Mouse (Mus musculus) hindbrain, embryonic 16.5 days (tissue): ENCODE results near the gene Pheta1. TPM values are rescaled to one million over a fixed set of nuclear protein-coding genes. Genes with fewer than 3 reads are reported as not detected.

Source experiments
- ATAC-seq: fragments of 200-750 bp; cut with Nextera tagmentation; 2 replicates; pipeline ENCODE4 v1.8.0; 2017; ENCODE audit warnings: moderate TSS enrichment, moderate library complexity
- H3K27ac ChIP-seq: fragments of 300-500 bp; sonication (generic); 2 replicates; pipeline ENCODE4 v1.5.1; 2014; ENCODE audit warnings: low read depth, mild to moderate bottlenecking, control low read depth, low read length, moderate library complexity
- H3K27me3 ChIP-seq: fragments of 300-500 bp; sonication (generic); replicated peaks from 2 replicates; pipeline ENCODE4 v1.6.1; 2014; ENCODE audit warnings: low read length; ENCODE audit not compliant: control insufficient read depth, insufficient read depth
- H3K36me3 ChIP-seq: fragments of 300-500 bp; sonication (generic); 2 replicates; pipeline ENCODE4 v1.6.1; 2014; ENCODE audit warnings: mild to moderate bottlenecking, low read length, moderate library complexity, mixed read lengths; ENCODE audit not compliant: control insufficient read depth, insufficient read depth
- H3K4me1 ChIP-seq: fragments of 300-500 bp; sonication (generic); 2 replicates; pipeline ENCODE4 v1.6.1; 2014; ENCODE audit warnings: low read depth, low read length; ENCODE audit not compliant: control insufficient read depth, insufficient read depth
- H3K4me2 ChIP-seq: fragments of 300-500 bp; sonication (generic); 2 replicates; pipeline ENCODE4 v1.6.1; 2014; ENCODE audit warnings: mild to moderate bottlenecking, low read length, control low read depth, moderate library complexity
- H3K4me3 ChIP-seq: fragments of 300-500 bp; sonication (generic); 2 replicates; pipeline ENCODE4 v1.5.1; 2014; ENCODE audit warnings: mild to moderate bottlenecking, low read length, control low read depth, moderate library complexity
- H3K9ac ChIP-seq: fragments of 300-500 bp; sonication (generic); 2 replicates; pipeline ENCODE4 v1.6.1; 2014; ENCODE audit warnings: low read depth, mild to moderate bottlenecking, control low read depth, low read length, moderate library complexity
- H3K9me3 ChIP-seq: fragments of 300-500 bp; sonication (generic); 2 replicates; pipeline ENCODE4 v1.6.1; 2014; ENCODE audit warnings: mild to moderate bottlenecking, low read length, moderate library complexity; ENCODE audit not compliant: control insufficient read depth
- WGBS: fragments of 180-500 bp; shearing (Covaris S2); extraction: QIAGEN DNeasy Blood & Tissue Kit; methylation state at CpG from one replicate; pipeline ENCODE4 v1.1.7; 2014; 5-methylcytosine and 5-hydroxymethylcytosine counted together
- polyA plus RNA-seq: library from polyadenylated mRNA; unstranded; fragments of >200 nt; fragmentation: Nextera tagmentation; extraction: Ambion mirVana; gene quantifications from 2 replicates; pipeline ENCODE4 v1.2.1, GENCODE M21; 2015

Pheta1 gene
- polyA plus RNA-seq, 1 experiment from 2014 or later = 34.1 TPM

DNA sequence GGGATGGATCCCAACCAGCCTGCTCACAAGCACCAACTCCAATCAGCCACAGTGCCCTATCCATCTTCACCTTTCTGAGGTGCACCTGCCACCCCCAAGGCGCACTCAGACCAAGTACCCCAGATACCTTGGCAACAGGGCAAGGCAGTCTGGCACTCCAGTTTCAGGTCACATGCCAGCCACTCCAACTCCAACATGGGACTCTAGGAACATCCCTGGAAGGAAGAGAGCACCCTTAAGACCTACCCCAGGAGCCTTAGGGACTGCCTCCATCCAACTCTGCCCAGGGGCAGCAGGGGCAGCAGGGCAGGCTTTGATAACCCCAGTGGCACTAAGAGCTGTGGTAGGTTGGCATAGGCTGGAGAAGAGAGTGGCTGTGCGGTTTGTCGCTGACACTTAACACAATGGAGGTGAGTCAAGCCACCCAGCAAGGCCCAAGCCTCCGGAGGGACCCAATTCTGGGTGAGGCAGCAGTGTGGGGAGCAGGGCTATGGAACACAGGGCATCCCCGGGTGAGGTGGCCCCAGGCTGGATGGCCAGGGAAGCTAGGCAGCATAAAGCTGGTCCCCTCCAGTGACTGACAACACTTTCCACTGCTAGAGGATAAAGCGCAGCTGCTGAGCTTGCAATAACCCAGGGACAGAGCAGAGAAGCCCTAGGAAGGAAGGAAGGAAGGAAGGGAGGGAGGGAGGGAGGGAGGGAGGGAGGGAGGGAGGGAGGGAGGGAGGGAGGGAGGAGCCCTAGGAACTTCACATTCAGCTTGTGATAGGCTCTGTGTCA is 16.2 kb upstream of the Pheta1 start:
- Histone ChIP-seq H3K27me3 (peaks cover 7% of the 10 kb centered on the region), H3K36me3 (no peaks in the 10 kb centered on the region), H3K4me2 (no peak overlapping the region), H3K9ac (no peak overlapping the region), H3K27ac (no peak overlapping the region), H3K4me1 (peaks cover 31% of the 10 kb centered on the region), H3K9me3 (no peaks in the 10 kb centered on the region), H3K4me3 (no peak overlapping the region)
- WGBS = 78% methylated on average over 6 of the region's 6 CpGs
- ATAC-seq = no peak

DNA sequence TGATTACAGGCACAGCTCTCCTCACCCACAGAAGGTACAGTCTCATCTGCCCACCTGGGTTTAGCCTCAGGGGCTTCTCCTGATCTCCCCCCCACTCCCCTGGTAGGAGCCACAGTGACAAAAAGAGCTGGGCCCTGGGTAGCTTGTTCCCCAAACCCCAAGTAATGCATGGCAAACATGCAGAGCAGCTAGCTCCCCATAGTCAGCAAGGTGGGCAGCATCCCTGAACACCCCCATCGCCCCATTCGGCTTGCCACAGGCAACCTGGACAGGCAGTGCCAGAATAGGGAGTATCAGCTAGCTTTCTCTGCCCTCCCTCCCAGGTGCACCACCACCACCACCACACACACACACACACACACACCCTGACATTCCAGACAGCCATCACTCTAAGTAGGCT is 15.6 kb upstream of the Pheta1 start:
- peaks cover 31% of the 10 kb centered on the region for H3K4me1 ChIP-seq
- no peaks in the 10 kb centered on the region for H3K36me3 ChIP-seq
- WGBS = 100% methylated on average over 2 of the region's 2 CpGs
- peaks cover 9% of the 10 kb centered on the region for H3K27me3 ChIP-seq
- H3K4me2 ChIP-seq = no peak overlapping the region
- H3K27ac ChIP-seq = no peak overlapping the region
- H3K9me3 ChIP-seq = no peaks in the 10 kb centered on the region
- peak overlapping the region; percentile 29; the same call in 1 of the 2 replicates for H3K9ac ChIP-seq
- no peak for ATAC-seq
- H3K4me3 ChIP-seq = no peak overlapping the region

DNA sequence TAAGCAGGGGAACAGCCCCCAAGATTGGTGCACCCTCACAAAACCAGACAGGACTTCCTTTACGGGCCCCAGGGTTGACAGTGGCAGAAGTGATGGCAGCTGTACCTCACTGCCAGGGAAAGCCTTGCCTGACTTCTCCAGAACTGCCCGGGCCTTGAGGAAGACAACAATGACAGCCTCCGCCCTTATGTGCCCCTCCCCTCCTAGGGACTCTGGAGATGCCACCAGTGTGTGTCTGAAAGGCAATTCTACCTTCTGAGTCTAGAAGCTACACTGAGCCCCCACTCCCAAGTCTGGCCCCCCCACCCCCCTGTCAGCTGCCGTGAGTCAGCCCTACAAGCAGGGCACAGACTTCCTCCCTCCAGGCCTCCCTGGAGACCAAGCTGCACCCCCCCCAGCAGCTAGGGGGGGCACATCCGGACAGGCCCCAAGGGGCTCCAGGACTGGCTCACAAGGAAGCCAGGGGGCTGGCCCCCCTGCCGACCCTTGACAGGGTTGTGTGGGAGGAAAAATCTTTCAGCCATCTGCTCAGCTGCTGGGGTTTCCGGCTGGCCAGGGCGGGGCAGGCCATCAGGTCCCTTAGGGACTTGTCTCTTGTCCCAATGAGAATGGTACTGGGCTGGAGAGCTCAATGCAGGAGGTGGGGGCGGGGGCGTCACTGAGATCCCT is 15.1 kb upstream of the Pheta1 start:
- no peak overlapping the region for H3K27ac ChIP-seq
- H3K9me3 ChIP-seq = no peaks in the 10 kb centered on the region
- ATAC-seq = no peak
- no peak overlapping the region for H3K4me3 ChIP-seq
- no peaks in the 10 kb centered on the region for H3K36me3 ChIP-seq
- 0 out of 2 replicates have a peak overlapping the region, but pooled peaks have one; percentile 8 for H3K4me2 ChIP-seq
- WGBS = 48% methylated on average over 10 of the region's 10 CpGs
- peaks cover 31% of the 10 kb centered on the region for H3K4me1 ChIP-seq
- H3K9ac ChIP-seq = peak overlapping the region; percentile 29; the same call in 1 of the 2 replicates
- H3K27me3 ChIP-seq = peaks cover 9% of the 10 kb centered on the region

DNA sequence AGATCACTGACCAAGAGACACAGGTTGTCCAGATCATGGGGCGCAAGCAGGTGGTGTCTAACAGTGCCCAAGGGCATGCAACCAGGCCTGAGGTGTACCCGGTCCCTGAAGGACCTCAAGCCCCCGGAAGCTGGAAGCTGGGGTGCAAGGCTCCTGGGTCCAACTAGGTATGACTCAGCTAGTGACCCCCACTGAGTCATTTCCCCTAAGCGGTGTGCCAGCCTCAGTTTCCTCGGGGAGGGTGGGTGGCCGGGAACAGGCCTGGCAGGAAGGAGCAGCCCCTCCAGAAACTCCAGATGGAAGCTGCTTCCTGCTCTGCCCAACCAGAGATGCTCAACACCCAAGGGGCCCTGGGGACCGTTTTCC is 14.6 kb upstream of the Pheta1 start:
- ATAC-seq = no peak
- Histone ChIP-seq H3K27me3 (peaks cover 12% of the 10 kb centered on the region), H3K4me1 (peaks cover 28% of the 10 kb centered on the region), H3K4me2 (peak overlapping the region; percentile 8; the same call in 1 of the 2 replicates), H3K9me3 (no peaks in the 10 kb centered on the region), H3K4me3 (no peak overlapping the region), H3K9ac (no peak overlapping the region), H3K27ac (no peak overlapping the region), H3K36me3 (no peaks in the 10 kb centered on the region)
- WGBS = 89% methylated on average over 7 of the region's 7 CpGs

DNA sequence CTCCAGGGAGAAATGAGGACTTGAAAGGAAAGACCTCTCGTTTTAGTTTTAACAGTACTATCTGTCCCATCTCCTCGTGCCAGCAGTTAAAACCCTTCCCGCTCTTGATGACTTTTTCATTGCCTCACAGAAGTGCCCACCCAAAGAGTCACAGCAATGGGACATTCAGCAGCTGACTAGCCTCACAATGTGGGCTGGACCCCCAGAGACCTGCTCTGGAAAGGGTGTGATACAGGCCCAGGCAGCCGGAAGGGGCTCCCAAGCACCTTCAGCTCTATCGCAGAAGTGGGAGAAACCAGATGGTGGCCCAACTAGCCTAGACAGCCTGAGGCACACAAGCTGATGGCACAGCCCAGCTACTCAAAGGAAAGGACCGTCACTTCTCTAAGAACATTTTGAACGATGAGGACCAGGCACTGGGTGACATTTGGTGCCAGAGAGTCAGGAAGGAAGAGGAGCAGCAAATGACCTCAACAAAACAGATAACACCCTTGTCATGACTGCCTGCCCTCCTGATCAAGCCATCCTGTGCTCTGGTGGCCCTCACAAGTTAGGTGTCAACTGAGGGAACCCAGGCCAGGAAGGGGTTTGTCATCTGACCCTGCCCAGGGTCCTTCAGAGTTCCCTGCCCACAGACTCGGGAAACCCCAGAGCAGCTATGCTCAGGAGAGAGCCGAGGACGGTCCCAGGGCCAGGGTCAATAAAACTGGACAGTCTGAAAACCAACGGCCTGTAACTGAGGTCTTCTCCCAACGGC is 13.6 kb upstream of the Pheta1 start:
- WGBS = 44% methylated on average over 12 of the region's 12 CpGs
- no peaks in the 10 kb centered on the region for H3K36me3 ChIP-seq
- peaks cover 12% of the 10 kb centered on the region for H3K27me3 ChIP-seq
- peaks cover 24% of the 10 kb centered on the region for H3K4me1 ChIP-seq
- peak overlapping the region; percentile 83 for H3K4me3 ChIP-seq
- H3K4me2 ChIP-seq = peak overlapping the region; percentile 94
- no peak overlapping the region for H3K27ac ChIP-seq
- no peak for ATAC-seq
- peak overlapping the region; percentile 84; the same call in 1 of the 2 replicates for H3K9ac ChIP-seq
- H3K9me3 ChIP-seq = no peaks in the 10 kb centered on the region

DNA sequence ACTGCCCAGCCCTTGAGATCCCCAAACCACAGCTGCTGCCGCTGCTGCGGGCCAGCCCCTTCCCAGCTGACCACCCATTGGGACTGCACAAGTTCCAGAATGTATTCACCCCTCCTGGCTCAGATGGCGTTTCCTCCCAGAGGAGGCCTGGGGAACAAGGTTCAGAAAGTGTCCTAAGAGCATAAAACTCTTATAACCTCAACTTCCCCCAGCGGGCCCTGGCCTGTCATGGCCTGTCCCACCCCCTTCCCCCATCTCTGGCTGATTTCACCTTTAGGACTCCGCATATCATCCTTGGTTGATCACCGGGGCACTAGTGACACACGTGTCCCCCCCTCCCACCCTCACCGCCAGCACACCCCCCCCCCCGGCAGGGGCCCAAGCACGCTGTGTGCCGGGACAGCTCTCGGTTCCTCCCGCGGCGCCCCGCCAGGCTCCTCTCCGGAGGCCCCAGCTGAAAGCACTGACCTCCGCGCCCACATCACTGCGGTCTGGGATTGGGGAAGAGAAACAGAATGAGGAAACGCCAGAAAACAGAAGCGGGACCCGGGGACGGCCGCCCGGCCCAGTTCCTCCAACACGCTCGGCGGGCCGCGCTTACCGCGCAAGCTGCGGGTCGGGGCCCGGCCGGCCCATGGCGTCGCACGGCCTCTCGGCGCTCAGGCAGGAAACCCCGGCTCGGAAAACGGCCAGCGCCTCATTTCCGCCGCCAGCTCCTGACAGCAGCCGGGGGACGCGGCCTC is 12.7 kb upstream of the Pheta1 start:
- no peaks in the 10 kb centered on the region for H3K36me3 ChIP-seq
- H3K27me3 ChIP-seq = peaks cover 12% of the 10 kb centered on the region
- peak overlapping the region; percentile 55 for H3K27ac ChIP-seq
- H3K4me3 ChIP-seq = peak overlapping the region; percentile 83
- WGBS = under 1% methylated on average over 51 of the region's 51 CpGs
- no peaks in the 10 kb centered on the region for H3K9me3 ChIP-seq
- H3K4me2 ChIP-seq = peak overlapping the region; percentile 94
- H3K4me1 ChIP-seq = peaks cover 24% of the 10 kb centered on the region
- peak; percentile 29 for ATAC-seq
- H3K9ac ChIP-seq = peak overlapping the region; percentile 84

DNA sequence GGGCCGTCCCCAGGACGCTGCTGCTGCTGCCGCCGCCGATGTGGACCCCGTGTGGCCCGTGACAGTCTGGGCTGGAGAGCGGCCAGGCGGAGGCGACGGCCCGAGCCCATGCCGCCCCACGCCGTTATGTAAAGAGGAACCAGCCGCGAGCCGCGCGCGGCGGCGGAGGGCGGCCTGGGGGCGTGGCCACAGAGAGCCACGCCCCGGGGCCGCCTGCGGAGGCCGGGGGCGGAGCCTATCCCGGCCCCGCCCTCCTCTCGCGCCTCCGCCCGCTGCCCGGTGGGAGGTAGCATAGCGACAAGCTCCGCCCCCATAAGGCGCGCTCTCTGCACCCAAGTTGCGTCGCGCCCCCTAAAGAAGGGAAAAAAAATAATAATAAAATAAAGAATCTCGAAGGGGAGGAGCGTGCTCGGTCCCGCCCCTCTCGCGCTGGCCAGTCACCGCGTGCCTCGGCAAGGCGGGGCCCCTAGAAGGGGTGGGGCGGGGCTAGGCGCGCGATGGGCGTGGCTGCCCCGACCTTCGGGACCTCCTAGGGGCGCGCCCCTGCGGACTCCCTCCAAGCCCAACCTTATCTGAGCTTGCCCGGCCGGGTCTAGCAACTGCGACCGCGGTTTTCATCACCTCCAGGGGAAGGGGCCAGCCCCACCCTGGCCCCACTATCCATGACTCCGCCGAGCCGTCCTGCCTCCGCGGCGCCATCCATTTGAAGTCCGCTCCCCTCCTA is 11.9 kb upstream of the Pheta1 start:
- Histone ChIP-seq H3K4me2 (peak overlapping the region; percentile 94), H3K4me3 (peak overlapping the region; percentile 83), H3K9me3 (no peaks in the 10 kb centered on the region), H3K4me1 (peaks cover 24% of the 10 kb centered on the region), H3K9ac (peak overlapping the region; percentile 84), H3K27ac (peak overlapping the region; percentile 55; the same call in 1 of the 2 replicates), H3K27me3 (peaks cover 15% of the 10 kb centered on the region), H3K36me3 (no peaks in the 10 kb centered on the region)
- peak; percentile 73 for ATAC-seq
- WGBS = under 1% methylated on average over 73 of the region's 77 CpGs
